Mouse (Mus musculus) layer of hippocampus, adult 9-11 months (tissue): ENCODE results near the gene 5830473C10Rik.

ENCODE experiments used
- DNase-seq: peaks from one replicate; pipeline ENCODE4 v3.0.0; 2022

The 5830473C10Rik gene

DNA sequence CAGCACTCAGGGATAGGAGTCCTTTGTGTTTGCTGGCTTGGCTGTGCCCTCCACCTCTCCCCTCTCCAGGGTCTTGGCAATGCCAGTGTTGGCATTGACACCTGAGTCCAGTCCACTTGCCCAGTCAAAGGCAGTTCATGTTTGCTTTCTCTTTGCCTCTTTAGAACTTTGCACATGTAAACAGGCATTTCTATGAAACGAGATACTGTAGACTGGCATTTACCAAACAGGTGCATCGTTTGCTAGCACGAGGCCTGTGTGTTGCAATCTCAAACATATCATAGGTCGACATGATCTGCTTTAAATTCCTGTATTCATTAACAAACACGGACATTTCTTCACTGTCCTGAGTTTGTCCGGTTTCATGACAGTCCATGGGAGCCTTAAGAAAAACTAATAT, at the start of gene 5830473C10Rik:
Gene 5830473C10Rik (plus strand): TSS at position 365 of the 400 bp plus-strand sequence.
- no peak for DNase-seq

DNA sequence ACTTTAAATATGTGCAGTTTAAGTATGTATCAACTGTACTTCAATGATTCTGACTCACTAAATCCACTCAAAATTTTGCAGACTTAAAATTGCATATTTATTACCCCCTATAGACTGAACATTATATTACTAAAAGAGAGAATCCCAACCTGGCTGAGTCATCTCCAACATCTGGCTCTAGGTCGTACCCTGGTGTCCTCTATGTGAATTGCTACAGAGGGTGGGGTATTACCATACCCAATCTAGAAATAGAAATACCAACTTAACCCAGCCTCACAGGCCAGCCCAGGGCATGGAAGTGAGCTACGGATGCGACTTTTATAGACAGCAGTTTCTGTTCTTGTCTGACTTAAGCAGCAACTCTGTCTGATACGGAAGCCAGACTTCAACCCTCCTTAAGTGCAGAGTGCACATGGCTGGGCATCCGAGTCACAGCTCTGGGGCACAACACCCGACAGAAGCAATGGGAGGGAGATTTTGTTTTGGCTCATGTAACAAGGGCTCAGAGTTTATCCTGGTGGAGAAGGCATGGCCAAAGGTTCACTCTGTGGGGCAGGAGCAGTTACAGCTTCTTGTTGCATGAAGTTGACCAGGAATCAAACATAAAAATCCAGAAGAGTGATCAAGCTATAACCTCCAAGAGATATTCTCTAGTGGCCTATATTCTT, 48.5 kb upstream of the 5830473C10Rik start:
- peak; percentile 73 for DNase-seq

DNA sequence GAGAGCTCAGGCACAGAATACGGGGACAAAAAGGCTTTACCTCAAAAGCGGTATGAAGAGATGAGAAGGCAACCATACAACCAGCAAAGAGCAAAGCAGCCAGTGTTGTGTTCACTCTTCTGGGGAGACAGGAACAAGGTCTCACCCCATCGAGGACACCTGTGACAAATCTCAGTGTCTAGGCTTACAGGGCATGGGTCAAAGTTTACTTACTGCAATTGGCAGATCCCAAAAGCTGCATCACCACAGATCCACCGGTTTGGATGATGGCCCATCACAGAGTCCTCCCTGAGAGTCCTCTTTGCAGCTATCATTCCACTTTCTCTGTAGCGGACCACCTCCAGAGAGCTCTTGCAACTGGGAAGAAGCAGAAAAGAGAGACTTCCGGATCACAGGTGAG, 45.3 kb upstream of the 5830473C10Rik start:
- DNase-seq = no peak

DNA sequence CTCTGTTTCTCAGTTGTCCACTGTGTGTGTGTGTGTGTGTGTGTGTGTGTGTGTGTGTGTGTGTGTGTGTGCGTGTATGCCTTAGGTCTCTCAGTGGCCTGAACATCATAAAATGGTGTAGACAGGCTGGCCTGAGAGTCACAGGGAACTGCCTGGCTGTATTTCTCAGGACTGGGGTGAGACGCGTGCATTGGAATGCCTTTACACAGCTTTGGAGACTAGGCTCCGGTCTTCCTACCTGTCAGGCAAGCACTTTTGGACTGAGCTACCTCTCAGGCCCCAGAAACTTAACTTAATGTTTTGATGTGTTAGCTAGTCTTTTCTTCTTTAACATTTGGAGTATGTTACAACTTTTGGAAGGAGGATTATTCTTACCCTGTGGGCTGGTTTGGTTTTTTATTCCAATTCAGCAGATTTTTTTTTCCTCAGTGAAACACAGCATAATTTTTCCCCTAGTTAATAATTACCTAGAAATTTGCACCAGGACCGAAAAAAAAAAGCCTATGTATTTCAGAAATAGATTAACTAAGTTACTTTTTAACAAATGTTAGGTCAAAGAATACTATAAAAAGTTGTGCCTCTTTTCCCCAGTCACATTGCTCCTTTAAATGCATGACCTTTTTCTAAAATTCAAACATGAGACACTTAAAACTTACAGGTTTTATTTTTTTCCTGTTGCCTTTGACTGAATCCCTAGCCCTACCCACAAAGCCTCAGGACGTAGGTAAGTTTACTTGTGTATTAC, 42.4 kb upstream of the 5830473C10Rik start, which contains the start of gene Afm:
Gene Afm (plus strand): TSS at position 577 of the 745 bp plus-strand sequence.
- no peak for DNase-seq

DNA sequence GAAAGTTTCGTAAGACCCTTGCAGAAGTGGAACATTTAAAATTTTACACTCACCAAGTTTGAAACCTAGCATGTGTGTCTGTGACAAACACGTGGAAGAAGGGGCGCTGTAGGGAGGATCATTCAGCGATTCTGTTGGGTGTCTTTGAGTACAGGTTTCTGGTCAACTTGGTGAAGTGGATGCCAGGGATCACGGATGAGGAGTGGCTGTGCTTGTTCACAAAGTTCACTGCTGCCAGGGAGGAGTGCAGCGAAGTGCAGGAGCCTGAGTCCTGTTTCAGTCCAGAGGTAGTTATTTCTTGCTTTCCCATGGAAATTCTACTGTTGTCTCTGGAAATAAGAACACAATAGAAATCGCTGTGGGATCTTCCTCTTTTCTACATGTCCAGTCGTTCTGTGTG, 9.7 kb upstream of the 5830473C10Rik start:
- no peak for DNase-seq

DNA sequence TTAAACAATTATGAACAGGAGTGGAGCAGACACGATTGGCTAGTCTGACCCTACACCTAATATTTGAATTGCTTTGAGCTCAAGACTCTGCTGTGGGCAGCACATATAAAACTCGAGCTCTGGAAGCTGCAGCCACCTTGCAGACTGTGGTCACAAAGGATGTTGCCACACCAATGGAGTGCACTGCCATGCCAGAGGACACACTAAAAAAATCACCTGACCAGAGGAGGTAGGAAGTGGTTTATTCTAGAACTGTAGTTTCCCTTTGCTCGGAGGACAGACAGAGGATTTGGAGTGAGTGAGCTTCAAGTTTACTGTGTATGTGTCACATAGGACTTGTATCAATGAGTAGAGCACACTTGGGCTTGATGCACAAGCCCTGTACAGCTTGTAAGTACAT, 4.9 kb upstream of the 5830473C10Rik start:
- DNase-seq = no peak

DNA sequence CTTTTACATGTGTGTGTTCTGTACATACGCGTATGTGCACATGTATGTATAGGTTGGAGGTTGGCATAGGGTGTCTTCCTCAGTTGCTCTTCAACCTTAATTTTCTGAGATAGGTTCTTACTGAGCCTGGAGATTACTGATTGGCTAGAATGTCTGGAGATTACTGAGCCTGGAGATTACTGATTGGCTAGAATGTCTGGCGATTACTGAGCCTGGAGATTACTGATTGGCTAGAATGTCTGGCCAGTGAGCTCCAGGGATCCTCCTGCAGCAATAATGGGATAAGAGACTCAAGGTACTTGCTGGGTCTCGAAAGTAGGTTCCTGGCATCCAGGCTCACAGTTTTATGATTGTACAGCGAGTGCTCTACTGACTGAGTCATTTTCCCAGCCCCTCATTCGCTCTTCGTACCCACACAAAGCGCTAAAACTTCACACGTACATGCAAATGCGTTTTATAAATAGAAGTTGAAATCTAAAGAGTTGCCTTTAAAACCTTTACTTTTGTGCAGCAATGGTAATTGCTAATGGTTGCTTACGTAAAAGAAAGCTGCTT, 891 bp downstream of the 5830473C10Rik start:
- DNase-seq = no peak

DNA sequence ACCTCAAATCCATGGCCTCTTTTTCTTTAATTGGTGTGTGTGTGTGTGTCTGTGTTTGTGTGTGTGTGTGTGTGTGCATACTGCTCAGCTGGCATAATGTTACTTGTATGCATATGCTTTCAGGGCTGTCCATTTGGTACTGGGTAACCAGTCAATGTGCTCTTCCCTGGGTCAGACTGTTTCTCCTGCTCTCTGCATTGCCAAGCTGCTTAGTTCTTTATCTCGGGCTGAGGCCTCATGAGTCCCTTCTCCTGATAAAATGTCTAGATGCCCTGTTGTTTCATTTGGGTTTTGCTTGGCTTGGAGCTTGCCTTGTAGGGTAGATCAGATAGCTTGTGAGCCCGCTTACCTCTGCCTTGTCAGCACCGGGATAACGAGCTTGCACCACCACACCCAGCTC, 2.0 kb downstream of the 5830473C10Rik start:
- no peak for DNase-seq

DNA sequence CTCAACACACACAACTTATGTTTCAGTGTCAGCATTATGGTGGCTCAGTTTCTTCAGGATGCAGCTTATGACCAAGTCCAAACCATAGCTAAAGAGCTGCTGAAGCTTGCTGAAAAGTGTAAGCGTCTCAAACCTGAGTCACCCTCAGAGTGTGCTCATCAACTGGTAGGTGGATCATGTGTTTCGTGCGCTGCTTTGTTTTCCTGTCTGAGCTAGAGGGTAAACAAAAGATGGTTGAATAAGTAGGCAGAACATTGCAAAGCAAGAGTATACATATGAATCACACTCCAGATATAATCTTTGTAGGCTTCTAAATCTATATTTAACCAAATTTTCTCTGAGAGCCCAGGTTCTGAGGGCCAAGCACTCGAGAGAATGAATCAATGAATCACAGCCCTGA, 3.3 kb downstream of the 5830473C10Rik start:
- DNase-seq = peak; percentile 12

DNA sequence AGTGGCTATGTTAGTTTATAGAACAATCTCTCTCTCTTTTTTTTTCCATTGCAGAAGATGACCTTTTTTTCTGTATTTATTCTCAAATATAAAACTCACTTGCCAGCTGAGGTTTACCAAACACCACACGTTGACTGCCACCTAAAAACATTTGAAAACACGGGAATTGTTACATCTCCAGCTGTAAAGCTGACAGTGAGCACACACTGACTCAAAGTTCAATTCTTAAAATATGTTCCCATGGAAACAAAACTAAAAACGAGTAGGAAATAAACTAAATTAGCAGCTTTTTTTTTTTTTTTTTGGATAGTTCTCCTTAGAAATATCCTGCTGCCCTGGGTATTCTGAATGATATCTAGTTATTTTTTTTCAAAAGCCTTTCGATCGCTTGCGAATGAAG, 4.3 kb downstream of the 5830473C10Rik start:
- DNase-seq = no peak

DNA sequence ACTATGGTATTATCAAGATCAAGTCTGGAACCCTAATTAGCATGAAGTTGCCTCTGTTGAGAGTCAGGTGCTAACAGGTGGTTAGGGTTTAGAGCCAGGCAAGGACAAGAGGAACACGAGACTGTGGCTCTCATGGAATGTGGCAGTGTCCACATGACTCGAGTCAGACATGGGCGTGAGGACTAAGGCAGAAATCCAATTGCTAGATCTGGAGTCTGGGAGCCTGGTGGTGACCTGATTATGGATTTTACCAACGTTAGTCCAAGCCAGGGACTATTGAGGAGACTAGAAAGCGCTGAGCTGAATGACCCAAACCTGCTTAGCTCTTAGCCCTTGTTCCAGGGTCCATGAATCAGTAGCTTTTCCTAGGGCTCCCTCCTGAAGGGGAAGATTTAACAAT, 6.9 kb downstream of the 5830473C10Rik start:
- DNase-seq = no peak

DNA sequence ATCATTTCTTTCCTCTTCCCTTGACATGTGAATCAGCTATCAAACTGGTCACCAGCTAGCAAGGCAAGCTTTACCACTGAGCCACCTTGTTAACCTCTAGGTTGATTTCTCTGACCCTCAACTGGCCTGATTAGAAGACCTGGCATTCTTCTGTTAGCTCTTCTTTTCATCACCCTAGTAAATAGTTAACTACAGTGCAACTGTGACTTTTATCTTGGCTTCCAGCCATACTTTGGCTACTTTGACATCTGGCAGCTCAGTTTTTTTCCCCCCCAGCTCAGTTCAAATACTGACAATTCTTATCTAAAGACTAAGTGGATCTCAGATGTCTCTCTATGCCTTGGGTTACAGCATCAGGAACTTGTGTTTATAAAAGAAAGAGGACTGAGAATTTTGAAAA, 7.4 kb downstream of the 5830473C10Rik start:
- DNase-seq = no peak

DNA sequence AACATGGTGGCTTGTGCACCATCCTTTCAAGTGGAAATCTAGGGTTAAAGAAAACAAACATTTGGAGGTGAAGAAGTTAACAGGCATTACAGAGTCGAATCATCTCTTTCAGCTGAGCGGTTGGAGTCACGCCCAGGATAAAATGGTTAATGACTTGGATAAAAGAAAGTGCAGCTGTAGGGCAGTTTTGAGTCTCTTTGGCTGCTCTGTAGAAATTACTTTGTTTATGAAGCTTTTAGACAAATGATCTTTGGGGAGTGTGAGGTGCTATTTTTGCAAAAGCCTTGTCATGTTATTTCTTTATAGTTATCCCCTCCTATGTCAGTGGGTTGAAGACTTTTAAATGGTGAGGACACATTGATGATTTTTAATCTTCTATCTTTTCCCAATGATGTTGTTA, 10.3 kb downstream of the 5830473C10Rik start:
- no peak for DNase-seq

DNA sequence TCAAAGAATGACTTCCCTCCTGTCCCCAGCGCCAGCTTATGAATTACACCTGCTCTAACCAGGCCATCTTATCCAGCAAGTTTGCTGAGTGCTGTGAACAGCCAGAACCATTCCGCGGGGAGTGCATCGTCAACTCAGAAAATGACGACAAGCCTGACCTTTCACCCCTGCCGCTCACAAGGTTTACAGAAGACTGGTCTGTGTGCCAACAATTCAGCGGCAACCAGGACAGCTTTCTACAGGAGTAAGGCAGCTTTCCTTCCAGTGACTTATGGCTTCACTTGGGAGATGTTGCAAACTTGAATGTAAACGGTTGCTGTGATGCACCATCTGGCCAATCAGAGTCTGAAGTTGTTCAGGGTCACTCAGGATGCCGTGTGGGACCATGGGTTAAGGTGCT, 16.8 kb downstream of the 5830473C10Rik start:
- no peak for DNase-seq

DNA sequence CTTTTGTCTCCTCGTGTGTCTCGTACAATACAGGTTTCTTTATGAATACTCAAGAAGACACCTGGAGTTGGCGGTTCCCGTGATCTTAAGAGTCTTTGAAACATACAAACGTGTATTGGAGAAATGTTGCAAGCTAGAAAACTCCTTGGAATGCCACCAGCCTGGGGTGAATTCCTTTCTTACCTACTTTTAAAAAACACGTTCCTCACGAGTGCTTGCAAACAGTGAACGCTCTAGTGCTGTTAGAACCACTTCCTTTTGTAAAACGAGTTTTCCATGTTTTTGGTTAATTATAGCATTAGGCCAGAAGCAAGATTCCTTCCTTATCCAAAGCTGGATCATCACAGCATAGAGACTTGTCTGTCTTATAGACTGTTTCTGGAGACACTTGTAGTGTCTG, 18.6 kb downstream of the 5830473C10Rik start:
- DNase-seq = no peak

DNA sequence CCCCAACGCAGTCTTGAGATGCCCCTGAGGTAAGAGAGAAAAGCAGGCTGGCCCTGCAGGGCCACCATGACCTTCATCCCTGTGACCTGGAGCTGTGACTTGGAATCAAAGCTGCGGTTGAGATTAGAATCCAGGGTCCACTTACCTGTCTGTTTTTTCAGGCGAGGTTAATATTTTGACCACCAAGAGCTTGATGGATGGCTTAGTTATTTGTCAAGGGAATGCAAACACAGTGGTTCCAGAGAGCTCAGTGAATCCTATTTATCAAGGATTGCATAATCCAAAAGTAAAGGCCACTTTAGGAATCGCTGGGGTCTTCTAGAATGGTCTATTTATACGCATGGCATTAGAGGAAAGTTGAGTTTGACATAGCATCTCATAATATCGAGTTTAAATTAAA, 21.3 kb downstream of the 5830473C10Rik start:
- no peak for DNase-seq

DNA sequence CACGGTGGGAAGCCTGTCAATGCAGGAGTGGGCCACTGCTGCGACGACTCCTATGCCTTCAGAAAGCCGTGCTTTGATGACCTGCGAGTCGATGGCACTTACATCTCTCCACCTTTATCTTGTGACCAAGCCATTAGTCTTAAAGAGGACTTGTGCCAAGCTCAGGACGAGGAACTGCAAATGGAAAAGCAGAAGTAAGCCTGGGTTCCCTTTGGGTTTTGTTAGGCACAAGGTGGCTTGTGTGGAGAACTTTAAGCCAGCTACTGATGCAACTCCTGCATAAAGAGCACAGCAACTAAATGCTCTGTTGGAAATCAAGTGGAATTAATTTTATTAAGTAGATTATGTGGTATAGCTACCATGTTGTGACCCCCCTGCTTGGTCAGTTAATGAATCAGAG, 23.9 kb downstream of the 5830473C10Rik start:
- no peak for DNase-seq

DNA sequence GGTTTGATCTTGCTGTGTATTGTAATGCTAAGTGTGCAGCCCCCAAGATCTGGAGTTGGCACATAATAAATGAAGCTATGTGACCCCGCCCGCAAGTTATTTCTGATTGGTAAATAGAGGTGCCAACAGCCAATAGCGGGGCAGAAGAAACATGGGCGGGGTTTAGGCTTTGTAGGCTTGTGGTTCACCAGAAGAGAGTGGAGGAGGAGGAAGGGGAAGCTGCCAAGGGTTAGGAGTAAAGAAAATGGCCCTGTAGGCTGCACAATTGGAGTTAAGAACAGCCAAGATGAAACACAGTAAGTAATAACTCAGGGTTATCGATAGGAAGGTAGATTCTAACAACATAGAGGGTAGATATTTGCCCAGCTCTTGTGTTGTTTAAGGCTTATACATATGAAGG, 25.6 kb downstream of the 5830473C10Rik start:
- DNase-seq = no peak

DNA sequence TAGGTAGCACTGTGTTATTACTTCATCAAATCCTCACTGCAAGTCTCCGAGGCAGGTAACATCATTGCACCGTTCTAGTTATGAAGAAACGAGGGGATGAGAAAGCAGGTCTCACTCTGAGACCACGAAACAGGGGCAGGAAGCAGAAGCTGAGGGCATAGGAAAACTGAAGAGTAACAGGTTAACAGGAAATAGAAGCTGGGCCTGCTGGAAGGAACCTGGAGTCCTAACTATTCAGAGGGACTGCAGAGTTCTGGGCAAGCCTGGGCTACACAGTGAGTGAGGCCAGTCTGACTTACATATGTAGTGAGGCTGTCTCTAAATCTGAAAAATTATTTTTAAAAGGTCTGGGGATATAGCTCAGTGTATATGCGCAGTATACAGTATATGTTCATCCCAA, 27.2 kb downstream of the 5830473C10Rik start:
- no peak for DNase-seq

DNA sequence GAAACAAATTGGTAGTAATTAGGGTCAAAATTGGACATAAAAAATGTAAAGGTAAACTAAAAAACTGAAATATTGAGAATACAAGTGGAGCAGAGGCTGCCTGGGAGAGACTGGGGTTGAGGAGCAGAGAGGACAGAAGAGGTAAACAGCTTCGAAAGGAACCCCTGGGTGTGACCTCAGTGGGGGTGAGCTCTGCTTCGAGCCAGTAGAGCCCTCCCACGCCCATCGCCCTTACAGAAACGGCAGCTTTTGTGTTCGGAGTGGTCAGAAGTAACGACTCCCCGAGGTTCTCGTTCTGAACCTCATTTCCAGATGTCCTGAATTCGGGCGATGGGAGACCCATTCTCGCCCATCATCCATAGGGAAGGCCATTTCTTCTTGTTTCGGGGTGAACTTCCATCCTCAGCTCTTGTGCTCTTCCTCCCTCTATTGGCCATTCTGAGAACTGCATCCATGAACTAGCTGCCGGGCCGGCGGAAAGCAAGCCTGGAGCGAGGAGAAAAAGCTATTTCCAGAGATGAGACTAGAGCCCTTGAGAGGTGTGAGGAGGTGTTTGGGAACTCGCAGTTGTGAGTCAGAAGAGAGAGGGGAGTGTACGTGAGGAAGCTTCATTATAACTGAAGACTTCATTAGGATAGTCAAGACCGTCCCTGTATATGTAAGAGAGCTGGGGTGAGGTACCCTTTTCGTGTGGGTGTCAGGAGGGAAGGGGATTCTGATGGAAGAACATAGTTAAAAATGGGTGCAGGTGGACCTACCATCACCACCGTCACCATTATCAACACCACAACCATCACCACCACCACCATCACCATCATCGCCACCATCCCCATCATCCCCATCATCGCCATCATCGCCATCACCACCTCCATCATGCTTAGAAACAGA, 28.0 kb downstream of the 5830473C10Rik start:
- peak; percentile 73 for DNase-seq

DNA sequence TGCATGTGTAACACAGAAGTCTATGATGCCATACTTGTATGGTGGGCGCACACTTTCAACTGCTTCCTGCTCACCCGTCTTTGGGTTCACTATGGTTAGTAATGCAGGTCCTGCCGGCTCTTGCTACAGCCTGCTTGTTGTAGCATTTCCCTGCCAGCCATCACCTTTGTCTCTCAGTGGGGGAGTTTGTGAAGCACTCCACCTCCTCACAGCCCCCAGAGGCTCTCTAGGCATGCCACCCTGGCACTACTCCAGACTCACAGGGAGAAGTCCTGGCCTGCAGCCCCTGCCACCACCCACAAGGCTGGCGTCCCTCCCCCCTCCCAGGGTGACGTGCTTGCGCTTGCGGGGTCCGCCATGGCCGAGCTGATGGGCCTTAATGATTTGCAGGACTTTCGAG, 29.8 kb downstream of the 5830473C10Rik start:
- no peak for DNase-seq

DNA sequence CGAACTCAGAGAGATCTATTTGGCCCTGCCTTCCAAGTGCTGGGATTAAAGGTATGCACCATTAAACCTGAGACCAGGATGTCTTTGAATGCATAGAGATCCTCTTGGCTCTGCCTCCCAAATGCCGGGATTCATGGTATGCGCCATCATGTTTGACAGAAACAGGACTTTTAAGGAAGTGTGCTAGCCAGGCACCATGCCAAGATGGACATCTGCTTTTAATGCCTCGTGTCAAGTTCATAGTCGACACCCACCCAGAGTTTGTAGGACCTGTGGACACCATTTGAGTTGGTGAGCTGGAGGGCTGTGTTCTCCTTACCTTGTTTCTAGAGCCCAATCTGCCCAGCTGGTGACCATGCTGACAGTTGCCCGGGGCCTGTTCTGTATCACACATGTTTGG, 31.0 kb downstream of the 5830473C10Rik start:
- DNase-seq = no peak

DNA sequence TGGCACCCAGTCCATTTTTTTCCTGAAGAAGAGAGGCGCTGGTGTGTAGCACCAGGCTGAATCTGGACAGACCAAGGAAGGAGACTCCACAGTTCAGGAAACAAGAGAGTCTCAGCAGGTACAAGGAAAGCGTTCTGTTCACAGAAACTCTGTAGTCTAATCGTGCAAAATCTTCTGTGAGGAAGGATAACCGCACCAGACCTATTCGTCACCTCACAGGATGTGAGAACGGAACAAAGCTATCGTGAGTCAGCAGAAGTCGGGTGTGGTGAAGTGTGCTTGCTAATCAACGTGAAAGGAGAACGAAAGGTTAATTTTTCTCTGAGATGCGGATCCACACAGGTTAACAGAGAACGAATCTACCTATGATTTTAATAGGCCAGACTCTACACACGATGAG, 34.0 kb downstream of the 5830473C10Rik start:
- no peak for DNase-seq
